Mouse (Mus musculus) heart, adult 9 months (tissue): ENCODE measurements around the gene Nat8f5.
"Not testable (repeated sequence)": the region's sequence is repeated elsewhere in the genome, so short reads cannot be mapped to it uniquely, and the experiment has no call there.

ENCODE experiments used
- DNase-seq, 2 experiments: peaks; one replicate each; pipeline ENCODE4 v3.0.0; 2022; ENCODE audit warnings: low spot score in 2 of 2

The Nat8f5 gene

GRCm38 (mm10) chr6:85820837-85821236, at the start of gene Nat8f5, which contains the start of gene Nat8f6:
TSS of gene Nat8f5 (minus strand) at chr6:85820972.
TSS of gene Nat8f6 (minus strand) at chr6:85820954.
- DNase-seq, result no peak

GRCm38 (mm10) chr6:85869006-85869405, 48.2 kb upstream of the Nat8f5 start, which contains the start of gene Nat8f2:
TSS of gene Nat8f2 (minus strand) at chr6:85869158.
- DNase-seq, result not testable (repeated sequence)

GRCm38 (mm10) chr6:85867726-85868690, 47.2 kb upstream of the Nat8f5 start:
- DNase-seq, result no peak

DNA sequence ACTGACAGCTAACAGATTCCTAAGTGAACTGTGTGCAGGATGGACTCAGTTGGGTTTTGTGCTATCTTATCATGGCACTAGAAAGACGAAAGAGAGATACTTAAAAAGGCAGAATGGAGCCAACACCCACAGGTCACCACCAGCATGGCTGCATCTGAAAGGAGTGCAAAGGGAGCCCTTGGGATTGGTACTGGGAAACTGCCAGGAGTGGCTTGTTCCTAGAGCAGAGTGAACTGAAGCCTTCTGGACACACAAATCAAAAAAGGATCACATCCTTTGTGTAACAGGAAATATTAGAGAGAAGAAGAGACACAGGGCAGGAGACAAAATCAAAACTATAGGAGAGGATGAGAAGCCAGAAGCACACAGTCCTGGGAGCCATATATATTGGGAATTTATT, 46.2 kb upstream of the Nat8f5 start:
- not testable (repeated sequence) for DNase-seq

- DNase-seq, result peak; percentile 13 to 32
Measured at GRCm38 (mm10) chr6:85866166-85866565, 45.4 kb upstream of the Nat8f5 start.

DNA sequence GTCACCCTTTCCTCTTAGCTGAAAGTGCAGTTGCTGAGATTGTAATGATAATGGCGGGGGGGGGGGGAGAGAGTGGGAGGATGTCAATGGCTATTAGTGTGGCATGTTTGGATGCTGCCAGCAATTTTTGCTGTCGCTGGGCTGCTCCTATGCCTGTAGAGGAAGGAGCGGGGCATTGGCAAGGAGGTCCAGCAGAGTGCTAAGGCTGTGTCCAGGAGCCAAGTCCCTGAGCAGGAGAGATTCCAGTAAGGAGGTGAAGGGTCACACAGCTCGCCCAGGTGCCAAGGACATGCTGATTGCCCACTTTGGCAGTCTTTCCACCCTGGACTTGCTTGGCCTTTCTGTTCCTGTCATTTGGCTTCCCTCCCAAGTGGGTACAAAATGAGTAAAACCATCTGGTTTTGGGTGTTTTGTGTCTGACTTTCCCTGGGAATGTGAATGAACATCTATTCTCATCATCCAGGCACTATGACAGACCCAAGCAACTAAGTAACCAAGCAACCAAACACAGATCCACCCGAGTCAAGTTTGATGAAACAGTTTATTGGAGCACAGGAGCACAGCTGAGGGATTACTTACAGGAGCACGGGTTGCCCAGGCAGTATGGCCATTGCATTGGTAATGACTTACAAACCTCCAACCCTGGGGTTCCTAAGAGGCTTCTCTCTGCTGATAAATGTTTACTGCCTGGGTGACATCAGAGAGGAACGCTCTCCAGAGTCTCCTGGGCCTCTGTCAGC, 44.3 kb upstream of the Nat8f5 start:
- peak; percentile 15 to 20 for DNase-seq

DNA sequence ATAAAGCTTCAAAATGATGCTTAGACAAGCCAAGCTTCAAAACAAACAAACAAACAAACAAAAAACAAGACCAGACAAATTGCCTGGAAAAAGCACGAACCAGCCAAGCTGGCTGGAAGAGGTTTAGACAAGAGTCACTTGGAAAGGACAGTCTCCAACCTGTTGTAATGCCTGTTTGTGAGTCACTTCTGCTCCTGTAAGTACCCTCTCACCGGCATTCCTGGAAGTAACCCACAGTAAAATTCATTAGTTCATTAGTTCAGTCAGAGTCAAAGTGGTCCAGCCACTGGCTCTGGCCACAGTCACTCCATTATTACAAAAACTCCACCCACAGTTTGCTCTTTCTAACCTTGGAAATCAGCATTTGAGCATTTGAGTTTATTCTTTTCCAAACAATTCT, 43.1 kb upstream of the Nat8f5 start:
- DNase-seq, result no peak

DNA sequence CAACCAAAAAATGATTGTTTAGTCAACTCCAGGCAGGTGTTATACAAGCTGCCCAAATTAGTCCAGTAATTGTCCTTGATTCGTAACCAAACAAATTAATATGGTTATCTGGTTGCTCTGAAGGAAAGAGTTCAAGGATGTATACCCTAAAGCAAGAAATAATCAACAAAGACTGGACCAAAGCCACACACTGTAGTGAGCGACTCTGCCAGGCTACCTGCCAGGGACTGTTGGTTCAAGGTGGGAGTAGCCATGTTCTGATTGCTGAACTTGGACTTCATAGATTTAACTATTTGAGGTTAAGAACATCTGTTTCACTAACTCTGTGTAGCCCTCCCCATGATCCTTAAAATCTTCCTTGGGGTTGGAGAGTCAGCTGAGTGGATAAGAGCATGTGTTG, 42.4 kb upstream of the Nat8f5 start:
- DNase-seq, result no peak

GRCm38 (mm10) chr6:85862565-85862964, 41.8 kb upstream of the Nat8f5 start:
- peak in 1 of 2 experiments; percentile 24 for DNase-seq

DNA sequence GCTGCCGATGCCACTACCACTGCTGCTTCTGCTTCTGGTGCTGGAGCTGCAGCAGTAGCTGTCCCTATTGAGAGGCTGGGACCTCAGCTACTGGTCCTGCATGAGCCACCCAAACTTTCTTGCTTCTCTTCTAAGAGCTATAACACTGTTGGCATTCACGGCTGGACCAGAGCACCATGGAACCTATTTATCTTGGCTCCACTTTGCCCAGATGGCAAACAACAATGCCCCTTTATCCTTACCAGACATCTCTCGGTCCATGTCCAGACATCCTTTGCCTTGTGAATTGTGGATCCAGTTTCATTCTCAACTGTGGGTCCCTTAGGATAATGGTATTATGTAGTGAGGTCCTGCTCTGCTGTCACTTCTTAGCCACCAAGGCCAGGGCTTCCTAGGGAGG, 40.5 kb upstream of the Nat8f5 start:
- no peak for DNase-seq

- DNase-seq, result peak; percentile 65 to 80
Measured at GRCm38 (mm10) chr6:85856194-85856678, 35.5 kb upstream of the Nat8f5 start.

DNA sequence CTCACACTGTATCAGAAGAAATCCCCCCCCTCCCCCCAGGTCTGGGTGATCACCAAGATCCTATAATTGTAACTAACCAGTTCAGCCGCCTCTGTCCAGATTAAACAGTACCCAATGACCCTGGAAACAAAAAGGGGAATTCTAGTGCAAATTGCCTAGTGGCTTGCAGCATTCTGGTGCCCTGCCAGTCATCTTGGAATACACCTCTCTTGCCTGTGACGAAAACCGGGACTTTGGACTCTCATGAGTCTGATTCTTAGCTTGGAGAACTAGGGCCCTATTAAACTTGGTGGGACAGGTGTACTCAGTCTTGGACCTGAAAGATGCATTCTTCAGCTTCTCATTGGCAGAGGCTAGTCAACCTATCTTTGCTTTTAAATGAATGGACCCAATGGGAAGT, 32.7 kb upstream of the Nat8f5 start:
- DNase-seq, result no peak

GRCm38 (mm10) chr6:85851062-85851773, 30.4 kb upstream of the Nat8f5 start:
- DNase-seq, result no peak

GRCm38 (mm10) chr6:85849240-85849639, 28.5 kb upstream of the Nat8f5 start:
- DNase-seq, result no peak

- no peak for DNase-seq
Measured at GRCm38 (mm10) chr6:85848140-85848539, 27.4 kb upstream of the Nat8f5 start.

GRCm38 (mm10) chr6:85846921-85847320, 26.1 kb upstream of the Nat8f5 start:
- DNase-seq, result no peak

DNA sequence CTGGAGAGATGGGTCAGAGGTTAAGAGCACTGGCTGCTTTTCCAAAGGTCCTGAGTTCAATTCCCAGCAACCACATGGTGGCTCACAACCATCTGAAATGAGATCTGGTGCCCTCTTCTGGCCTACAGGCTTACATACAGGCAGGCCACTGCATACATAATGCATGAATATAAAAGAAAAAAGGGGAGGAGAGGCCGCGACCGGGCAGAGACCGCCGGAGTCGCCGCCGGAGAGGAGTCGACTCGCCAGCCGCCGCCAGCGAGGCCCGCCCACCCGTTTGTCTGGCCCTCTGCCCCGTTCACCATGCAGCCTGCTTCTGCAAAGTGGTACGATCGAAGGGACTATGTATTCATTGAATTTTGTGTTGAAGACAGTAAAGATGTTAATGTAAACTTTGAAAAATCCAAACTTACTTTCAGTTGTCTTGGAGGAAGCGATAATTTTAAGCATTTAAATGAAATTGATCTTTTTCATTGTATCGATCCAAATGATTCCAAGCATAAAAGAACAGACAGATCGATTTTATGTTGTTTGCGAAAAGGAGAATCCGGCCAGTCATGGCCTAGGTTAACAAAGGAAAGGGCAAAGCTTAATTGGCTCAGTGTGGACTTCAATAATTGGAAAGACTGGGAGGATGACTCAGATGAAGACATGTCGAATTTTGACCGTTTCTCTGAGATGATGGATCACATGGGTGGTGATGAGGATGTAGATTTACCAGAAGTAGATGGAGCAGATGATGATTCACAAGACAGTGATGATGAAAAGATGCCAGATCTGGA, 23.1 kb upstream of the Nat8f5 start:
- not testable (repeated sequence) for DNase-seq

GRCm38 (mm10) chr6:85839982-85840381, 19.2 kb upstream of the Nat8f5 start:
- DNase-seq, result no peak

DNA sequence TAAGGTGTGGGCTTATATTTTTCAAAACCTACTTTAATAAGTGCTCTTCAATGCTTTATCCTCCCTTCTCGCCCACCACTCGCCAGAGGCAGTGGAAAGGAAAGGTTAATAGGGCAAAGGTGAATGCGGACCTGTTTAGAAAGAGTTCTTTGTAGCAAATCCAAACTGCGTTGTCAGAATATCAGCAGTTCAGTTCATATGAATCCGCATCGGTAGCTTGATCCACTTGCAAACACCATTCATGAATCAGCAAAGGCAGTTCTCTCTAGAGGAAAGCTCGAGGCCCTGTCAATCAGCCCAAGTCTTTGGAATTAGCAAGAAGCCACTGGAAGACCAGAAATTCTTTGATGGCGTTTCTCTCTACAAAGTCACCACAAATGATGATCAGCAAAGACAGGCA, 17.9 kb upstream of the Nat8f5 start:
- no peak for DNase-seq

GRCm38 (mm10) chr6:85837307-85837706, 16.5 kb upstream of the Nat8f5 start:
- DNase-seq, result peak in 1 of 2 experiments; percentile 14

GRCm38 (mm10) chr6:85836827-85837226, 16.1 kb upstream of the Nat8f5 start:
- DNase-seq, result peak in 1 of 2 experiments; percentile 27
